Mouse (Mus musculus): ENCODE results near the gene Hist1h2ad. TPM values are rescaled to one million over a fixed set of nuclear protein-coding genes. Genes with fewer than 3 reads are reported as not detected.
"Not testable (repeated sequence)": the region's sequence is repeated elsewhere in the genome, so short reads cannot be mapped to it uniquely, and the experiment has no call there.

Gene Hist1h2ad
- polyA plus RNA-seq (2015; fragmentation: Nextera tagmentation; extraction: Ambion mirVana), result 2.4 and 3.4 TPM in 2 replicates

DNA sequence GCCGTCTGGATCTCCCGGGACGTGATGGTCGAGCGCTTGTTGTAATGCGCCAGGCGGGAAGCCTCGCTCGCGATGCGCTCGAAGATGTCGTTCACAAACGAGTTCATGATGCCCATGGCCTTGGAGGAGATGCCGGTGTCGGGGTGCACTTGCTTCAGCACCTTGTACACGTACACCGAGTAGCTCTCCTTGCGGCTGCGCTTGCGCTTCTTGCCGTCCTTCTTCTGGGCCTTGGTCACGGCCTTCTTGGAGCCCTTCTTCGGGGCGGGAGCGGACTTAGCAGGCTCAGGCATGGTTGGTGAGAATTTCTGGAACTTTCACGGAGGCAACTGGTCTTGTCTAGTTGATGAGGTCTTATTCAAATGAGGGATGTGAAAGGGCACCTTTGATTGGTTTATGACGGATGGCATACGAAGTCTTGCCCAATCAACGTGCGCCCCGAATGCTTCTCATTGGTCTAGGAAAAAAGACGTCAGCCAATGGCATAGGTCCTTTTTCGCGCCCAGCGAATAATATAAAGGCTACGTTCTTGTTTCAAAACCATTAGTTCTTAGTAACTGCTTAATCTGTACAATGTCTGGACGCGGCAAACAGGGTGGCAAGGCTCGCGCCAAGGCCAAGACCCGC lies at the start of gene Hist1h2ad, which contains the start of gene Hist1h2bf:
Gene Hist1h2ad (plus strand): TSS at position 484 of the 627 bp plus-strand sequence.
Gene Hist1h2bf (minus strand): TSS at position 299 of the 627 bp plus-strand sequence.
- peak; percentile 87 for ATAC-seq (ENCODE audit: insufficient read depth, low FRiP score, low read depth)
- under 1% methylated on average over 42 of the region's 42 CpGs for WGBS
- H3K9me3 ChIP-seq; H3K27me3 ChIP-seq (replicated peaks); H3K36me3 ChIP-seq; H3K4me1 ChIP-seq: not testable (repeated sequence)
- peak within 1 kb of the TSS; percentile 94 for H3K27ac ChIP-seq
- peak within 1 kb of the TSS; percentile 47 for H3K4me3 ChIP-seq (replicated peaks)
- peak within 1 kb of the TSS; percentile 71 for H3K4me2 ChIP-seq
- H3K9ac ChIP-seq, result peak within 1 kb of the TSS; percentile 37; the same call in 1 of the 2 replicates

DNA sequence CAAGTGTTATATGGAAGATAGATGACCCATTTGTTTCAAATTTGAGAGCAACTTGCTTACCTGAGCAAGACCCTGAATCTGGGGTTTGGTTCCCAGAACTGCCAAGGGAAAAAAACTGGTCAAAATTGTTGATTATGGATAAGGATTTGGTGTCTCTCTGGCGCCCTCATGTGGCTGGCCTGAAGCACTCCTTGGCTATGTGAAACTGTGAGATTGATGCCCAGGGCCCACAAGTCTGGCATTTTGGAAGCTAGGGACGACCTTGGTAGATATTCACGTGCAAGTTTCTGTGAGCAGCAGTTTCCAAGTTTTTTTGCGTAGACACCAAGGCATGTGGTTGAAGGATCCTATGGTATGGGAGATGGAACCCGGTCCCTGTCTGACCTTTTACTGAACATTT lies 49.5 kb upstream of the Hist1h2ad start:
- Histone ChIP-seq H3K27ac (no peak overlapping the region), H3K36me3 (no peaks in the 10 kb centered on the region), H3K4me1 (peaks cover 4% of the 10 kb centered on the region), H3K9me3 (no peaks in the 10 kb centered on the region), H3K27me3 (replicated peaks) (no peaks in the 10 kb centered on the region), H3K9ac (no peak overlapping the region), H3K4me3 (replicated peaks) (no peak overlapping the region), H3K4me2 (no peak overlapping the region)
- WGBS, result 11% methylated on average over 5 of the region's 5 CpGs
- no peak; the same call in 1 of the 2 replicates for ATAC-seq (ENCODE audit: insufficient read depth, low FRiP score, low read depth)

DNA sequence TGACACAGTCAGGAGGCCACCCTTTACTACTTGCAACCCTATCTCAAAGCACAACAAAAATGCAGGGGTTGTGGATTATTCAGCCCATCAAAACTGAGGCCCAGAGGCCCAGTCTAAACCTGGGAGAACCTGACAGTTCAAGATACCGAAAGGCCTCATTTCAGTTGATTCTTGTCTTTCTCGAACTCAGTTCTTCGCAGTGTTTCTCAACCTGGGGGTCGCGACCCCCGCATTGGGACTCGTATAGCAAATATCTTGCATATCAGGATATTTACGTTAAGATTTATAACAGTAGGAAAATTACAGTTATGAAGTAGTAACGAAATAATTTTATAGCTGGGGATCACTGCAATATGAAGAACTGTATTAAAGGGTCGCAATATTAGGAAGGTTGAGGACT lies 48.3 kb upstream of the Hist1h2ad start:
- Histone ChIP-seq H3K9ac (no peak overlapping the region), H3K27ac (no peak overlapping the region), H3K36me3 (no peaks in the 10 kb centered on the region), H3K9me3 (no peaks in the 10 kb centered on the region), H3K27me3 (replicated peaks) (no peaks in the 10 kb centered on the region), H3K4me1 (peaks cover 4% of the 10 kb centered on the region), H3K4me3 (replicated peaks) (peak overlapping the region; percentile 48), H3K4me2 (peak overlapping the region; percentile 61)
- WGBS, result 4% methylated on average over 10 of the region's 10 CpGs
- ATAC-seq (ENCODE audit: insufficient read depth, low FRiP score, low read depth), result no peak

DNA sequence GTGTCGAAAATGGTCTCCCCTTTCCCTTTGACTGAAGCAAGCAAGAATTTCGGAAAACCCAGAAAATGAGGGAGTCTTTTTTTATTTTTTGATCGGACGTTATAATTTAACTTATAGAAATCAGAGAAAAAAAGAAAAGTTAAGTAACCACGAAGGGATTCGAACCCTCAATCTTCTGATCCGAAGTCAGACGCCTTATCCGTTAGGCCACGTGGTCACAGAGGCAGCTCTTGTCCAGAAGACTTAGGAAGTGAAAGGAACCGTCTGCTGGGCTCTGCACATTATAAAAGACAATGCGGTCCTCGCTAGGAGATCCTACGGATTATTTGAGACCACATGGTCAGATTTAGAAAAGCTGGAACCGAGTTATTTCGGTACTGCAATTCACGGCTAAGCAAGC lies 47.9 kb upstream of the Hist1h2ad start:
- peak overlapping the region; percentile 48 for H3K4me3 ChIP-seq (replicated peaks)
- peak; percentile 23; the same call in 1 of the 2 replicates for ATAC-seq (ENCODE audit: insufficient read depth, low FRiP score, low read depth)
- under 1% methylated on average over 17 of the region's 17 CpGs for WGBS
- H3K27ac ChIP-seq, result peak overlapping the region; percentile 54; the same call in 1 of the 2 replicates
- H3K4me2 ChIP-seq, result peak overlapping the region; percentile 61
- no peaks in the 10 kb centered on the region for H3K27me3 ChIP-seq (replicated peaks)
- peaks cover 4% of the 10 kb centered on the region for H3K4me1 ChIP-seq
- no peak overlapping the region for H3K9ac ChIP-seq
- H3K9me3 ChIP-seq, result no peaks in the 10 kb centered on the region
- H3K36me3 ChIP-seq, result no peaks in the 10 kb centered on the region

DNA sequence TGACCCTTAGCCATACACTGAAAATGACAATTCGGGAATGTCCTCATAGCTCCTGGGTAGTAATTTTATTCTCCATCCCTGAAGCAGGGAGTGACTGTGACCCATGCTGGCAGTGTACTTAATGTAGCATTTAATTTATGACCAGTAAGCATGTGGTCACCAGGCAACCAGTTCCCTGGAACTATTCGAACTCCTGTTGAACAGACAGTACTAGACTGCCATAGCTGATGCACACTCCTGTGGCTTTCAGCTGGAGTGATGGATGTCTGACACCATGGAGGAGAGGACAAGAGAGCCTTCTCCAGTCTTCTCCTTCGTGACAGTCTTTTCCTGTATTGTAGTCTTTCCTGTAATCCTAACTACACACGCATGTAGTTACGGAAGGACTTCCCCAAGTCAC lies 45.2 kb upstream of the Hist1h2ad start:
- Histone ChIP-seq H3K27ac (no peak overlapping the region), H3K9me3 (no peaks in the 10 kb centered on the region), H3K4me2 (no peak overlapping the region), H3K4me1 (peaks cover 13% of the 10 kb centered on the region), H3K36me3 (no peaks in the 10 kb centered on the region), H3K9ac (no peak overlapping the region), H3K27me3 (replicated peaks) (no peaks in the 10 kb centered on the region), H3K4me3 (replicated peaks) (no peak overlapping the region)
- ATAC-seq (ENCODE audit: insufficient read depth, low FRiP score, low read depth), result no peak
- WGBS, result 72% methylated on average over 5 of the region's 5 CpGs

DNA sequence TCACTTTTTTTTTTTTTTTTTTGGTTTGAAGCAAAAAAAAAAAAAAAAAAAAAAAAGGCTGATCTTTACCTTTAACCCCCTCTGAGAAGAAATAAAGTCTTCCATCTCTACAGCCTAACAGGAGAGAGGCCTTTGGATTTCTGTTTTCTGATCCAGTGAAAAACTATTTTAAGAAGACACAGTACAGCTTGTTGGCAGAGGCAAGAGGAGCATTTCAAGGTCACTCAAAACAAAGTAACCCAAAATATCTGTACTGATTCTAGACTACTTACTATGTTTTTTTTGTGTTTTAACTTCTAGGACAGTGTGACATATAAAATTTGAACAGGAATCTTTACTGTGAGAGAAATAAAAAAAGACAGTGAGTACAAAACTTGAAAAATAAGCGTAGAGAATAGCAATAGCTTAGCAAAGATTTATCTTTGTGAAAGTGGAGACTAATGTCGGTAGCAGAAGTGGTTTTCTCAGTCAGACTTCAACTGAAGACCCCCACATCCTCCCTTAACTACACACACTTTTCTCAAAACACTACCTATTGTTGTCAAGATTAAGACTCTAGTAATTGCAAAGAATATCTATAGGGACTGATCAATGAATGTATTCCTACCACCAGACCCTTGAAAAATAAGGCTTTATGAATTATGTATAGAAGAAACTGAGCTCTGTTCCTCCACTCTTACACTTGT lies 44.6 kb upstream of the Hist1h2ad start:
- peak overlapping the region; percentile 98 for H3K27ac ChIP-seq
- H3K9ac ChIP-seq, result 0 out of 2 replicates have a peak overlapping the region, but pooled peaks have one; percentile 6
- H3K9me3 ChIP-seq, result no peaks in the 10 kb centered on the region
- peak overlapping the region; percentile 50 for H3K4me3 ChIP-seq (replicated peaks)
- H3K27me3 ChIP-seq (replicated peaks), result no peaks in the 10 kb centered on the region
- peak overlapping the region; percentile 70 for H3K4me2 ChIP-seq
- H3K36me3 ChIP-seq, result no peaks in the 10 kb centered on the region
- ATAC-seq (ENCODE audit: insufficient read depth, low FRiP score, low read depth), result no peak
- WGBS, result 17% methylated on average over 2 of the region's 2 CpGs
- H3K4me1 ChIP-seq, result peaks cover 13% of the 10 kb centered on the region

DNA sequence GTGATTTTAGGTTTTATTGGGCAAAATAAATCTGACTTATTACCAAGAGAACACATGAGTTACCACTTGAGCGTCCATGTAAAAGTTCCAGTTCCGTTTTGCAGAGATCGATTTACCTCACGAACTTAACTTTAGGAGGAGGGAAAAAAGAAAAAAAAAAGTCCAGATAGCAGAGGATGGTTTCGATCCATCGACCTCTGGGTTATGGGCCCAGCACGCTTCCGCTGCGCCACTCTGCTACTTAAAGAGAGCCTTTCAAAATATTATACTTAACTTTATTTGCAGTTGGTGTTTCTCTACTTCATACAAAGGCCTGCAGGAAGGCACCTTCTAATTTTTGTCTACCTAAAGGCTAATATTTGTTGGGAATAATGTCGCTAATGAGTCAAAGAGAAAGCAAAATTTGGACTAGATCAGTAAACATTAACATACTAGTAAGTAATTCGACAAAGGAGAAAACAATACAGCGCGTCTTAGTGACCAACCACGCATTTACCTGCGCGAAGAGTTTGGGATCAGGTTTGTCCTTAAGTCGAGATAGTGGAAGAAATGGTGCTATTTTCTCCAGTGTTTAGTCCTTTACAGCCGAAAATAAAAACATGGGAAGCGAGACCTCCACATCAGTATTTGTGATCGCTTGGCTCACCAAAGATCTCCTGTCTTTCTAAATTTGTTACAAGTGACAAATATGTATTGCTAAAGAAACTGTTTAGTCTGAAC lies 43.8 kb upstream of the Hist1h2ad start:
- Histone ChIP-seq H3K36me3 (no peaks in the 10 kb centered on the region), H3K4me1 (peaks cover 13% of the 10 kb centered on the region), H3K27me3 (replicated peaks) (no peaks in the 10 kb centered on the region), H3K4me3 (replicated peaks) (peak overlapping the region; percentile 50), H3K9ac (peak overlapping the region; percentile 43; the same call in 1 of the 2 replicates), H3K4me2 (peak overlapping the region; percentile 70), H3K27ac (peak overlapping the region; percentile 98), H3K9me3 (no peaks in the 10 kb centered on the region)
- no peak for ATAC-seq (ENCODE audit: insufficient read depth, low FRiP score, low read depth)
- WGBS, result 0% methylated on average over 20 of the region's 20 CpGs

DNA sequence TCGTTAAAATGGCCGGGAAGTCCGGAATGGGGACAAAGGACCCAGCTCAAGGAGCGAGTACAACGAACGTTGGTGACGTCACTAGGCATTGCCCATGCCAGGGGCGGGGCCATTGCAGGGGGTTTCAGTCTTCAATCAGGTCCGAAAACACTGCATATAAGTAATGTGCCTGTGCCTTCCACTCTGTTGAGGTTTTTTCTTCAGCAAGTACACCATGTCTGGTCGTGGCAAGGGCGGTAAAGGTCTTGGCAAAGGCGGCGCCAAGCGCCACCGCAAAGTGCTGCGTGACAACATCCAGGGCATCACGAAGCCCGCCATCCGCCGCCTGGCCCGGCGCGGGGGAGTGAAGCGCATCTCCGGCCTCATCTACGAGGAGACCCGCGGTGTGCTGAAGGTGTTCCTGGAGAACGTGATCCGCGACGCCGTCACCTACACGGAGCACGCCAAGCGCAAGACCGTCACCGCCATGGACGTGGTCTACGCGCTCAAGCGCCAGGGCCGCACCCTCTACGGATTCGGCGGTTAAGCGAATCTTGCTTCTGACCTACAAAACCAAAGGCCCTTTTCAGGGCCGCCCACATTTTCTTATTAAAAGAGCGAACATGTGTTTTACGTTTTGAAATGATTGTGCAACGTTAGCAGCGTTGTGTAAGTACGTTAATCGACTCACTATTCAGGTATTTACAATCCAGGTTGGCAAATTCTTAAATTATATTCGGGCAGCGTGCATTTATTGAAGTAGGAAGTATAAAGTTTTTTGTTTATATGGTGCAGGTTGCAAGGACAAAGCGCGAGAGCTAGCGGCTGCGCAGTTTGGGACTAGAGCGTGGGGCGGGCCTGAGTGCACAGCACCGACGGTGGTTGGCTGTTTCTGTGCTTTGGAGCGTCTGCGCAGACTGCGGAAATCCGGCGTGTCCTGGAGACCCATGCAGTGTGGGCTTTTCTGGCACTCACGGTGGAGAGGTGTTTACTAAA lies 43.0 kb upstream of the Hist1h2ad start, which contains the start of gene Hist1h4h:
Gene Hist1h4h (plus strand): TSS at position 150 of the 975 bp plus-strand sequence.
- Histone ChIP-seq H3K27me3 (replicated peaks) (no peaks in the 10 kb centered on the region), H3K4me2 (peak within 1 kb of the TSS; percentile 70), H3K4me1 (peaks cover 13% of the 10 kb centered on the region), H3K27ac (peak within 1 kb of the TSS; percentile 98), H3K9ac (peak within 1 kb of the TSS; percentile 43; the same call in 1 of the 2 replicates), H3K9me3 (no peaks in the 10 kb centered on the region), H3K36me3 (no peaks in the 10 kb centered on the region), H3K4me3 (replicated peaks) (peak within 1 kb of the TSS; percentile 50)
- ATAC-seq (ENCODE audit: insufficient read depth, low FRiP score, low read depth), result peak; percentile 77
- WGBS, result under 1% methylated on average over 60 of the region's 70 CpGs

DNA sequence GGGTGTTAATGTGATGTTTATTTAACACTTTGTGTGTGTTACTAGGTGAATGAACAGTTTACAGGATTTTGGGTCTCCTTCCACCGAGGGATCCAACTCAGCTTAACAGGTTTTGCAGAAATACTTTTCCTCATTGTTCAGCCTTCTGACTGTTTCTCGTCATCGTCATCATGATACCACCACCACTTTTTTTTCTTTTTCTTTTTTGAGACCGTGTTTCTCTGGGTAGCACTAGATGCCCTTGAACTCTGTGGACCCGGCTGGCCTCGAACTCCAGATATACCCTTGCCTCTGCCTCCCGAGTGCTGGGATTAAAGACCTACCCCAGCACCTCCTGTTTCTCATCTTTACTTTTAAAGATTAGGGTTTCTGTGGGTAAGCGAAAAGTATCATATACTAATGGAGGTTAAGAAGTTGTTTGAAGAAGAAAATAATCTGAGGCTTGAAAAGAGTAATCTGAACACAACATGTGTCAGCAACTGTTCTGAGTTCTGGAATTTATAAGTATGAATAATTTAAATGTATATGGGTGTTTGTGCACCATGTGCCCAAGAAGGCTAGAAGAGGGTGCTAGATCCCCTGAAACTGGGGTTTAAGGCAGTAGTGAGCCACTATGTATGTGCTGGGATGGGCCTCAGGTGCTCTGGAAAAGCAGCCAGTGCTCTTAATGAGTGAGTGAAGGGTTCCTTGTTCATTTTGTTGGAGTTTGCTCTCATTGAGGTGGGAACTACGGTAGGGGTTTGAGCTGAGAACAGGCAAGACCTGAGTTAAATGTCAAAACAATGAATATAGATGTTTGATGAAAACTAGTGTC lies 41.7 kb upstream of the Hist1h2ad start:
- Histone ChIP-seq H3K36me3 (no peaks in the 10 kb centered on the region), H3K9me3 (no peaks in the 10 kb centered on the region), H3K4me2 (peak overlapping the region; percentile 70), H3K4me3 (replicated peaks) (peak overlapping the region; percentile 50), H3K9ac (peak overlapping the region; percentile 39; the same call in 1 of the 2 replicates), H3K27ac (peak overlapping the region; percentile 98), H3K27me3 (replicated peaks) (no peaks in the 10 kb centered on the region), H3K4me1 (peaks cover 20% of the 10 kb centered on the region)
- ATAC-seq (ENCODE audit: insufficient read depth, low FRiP score, low read depth), result no peak
- WGBS, result 15% methylated on average over 9 of the region's 9 CpGs

DNA sequence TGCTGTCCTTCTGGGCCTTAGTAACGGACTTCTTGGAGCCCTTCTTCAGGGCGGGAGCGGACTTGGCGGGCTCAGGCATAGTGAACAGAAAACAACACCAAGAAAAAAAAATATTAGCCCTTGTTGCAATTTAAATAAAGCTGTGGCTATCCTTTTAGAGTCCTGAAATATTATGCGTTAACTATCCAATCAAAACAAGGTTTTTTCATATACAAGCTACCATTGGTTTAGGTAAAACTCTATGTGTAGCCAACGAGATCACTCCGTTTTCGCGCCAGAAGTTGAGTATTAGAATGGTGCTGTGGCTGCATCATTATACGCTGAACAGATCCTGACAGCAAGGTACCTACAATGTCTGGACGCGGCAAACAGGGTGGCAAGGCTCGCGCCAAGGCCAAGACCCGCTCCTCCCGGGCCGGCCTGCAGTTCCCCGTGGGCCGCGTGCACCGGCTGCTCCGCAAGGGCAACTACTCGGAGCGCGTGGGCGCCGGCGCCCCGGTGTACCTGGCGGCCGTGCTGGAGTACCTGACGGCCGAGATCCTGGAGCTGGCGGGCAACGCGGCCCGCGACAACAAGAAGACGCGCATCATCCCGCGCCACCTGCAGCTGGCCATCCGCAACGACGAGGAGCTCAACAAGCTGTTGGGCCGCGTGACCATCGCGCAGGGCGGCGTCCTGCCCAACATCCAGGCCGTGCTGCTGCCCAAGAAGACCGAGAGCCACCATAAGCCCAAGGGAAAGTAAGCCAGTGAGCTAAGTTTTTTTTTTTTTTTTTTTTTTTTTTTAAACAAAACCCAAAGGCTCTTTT lies 40.4 kb upstream of the Hist1h2ad start, which contains the start of gene Hist1h2af:
Gene Hist1h2af (plus strand): TSS at position 347 of the 808 bp plus-strand sequence.
- Histone ChIP-seq H3K27ac (peak within 1 kb of the TSS; percentile 98), H3K4me1 (peaks cover 21% of the 10 kb centered on the region), H3K4me3 (replicated peaks) (peak within 1 kb of the TSS; percentile 50), H3K4me2 (peak within 1 kb of the TSS; percentile 70), H3K9ac (peak within 1 kb of the TSS; percentile 34; the same call in 1 of the 2 replicates)
- under 1% methylated on average over 32 of the region's 53 CpGs for WGBS
- not testable (repeated sequence) for H3K9me3 ChIP-seq; H3K36me3 ChIP-seq; H3K27me3 ChIP-seq (replicated peaks)
- ATAC-seq (ENCODE audit: insufficient read depth, low FRiP score, low read depth), result peak; percentile 57

Measured in stomach, embryonic 15.5 days (tissue).